Mouse (Mus musculus) forebrain, embryonic 10.5 days (tissue): ENCODE results near the gene Fgfr2. TPM values are rescaled to one million over a fixed set of nuclear protein-coding genes. Genes with fewer than 3 reads are reported as not detected.
"Not testable (repeated sequence)": the region's sequence is repeated elsewhere in the genome, so short reads cannot be mapped to it uniquely, and the experiment has no call there.

Experiments
- DNase-seq: peaks from one replicate; pipeline ENCODE4 v3.0.0-alpha.2; 2017; ENCODE audit warnings: low spot score; ENCODE audit errors: extremely low spot score
- H3K27ac ChIP-seq: fragments of 300-500 bp; sonication (generic); 2 replicates; pipeline ENCODE4 v1.5.1; 2016; ENCODE audit warnings: mild to moderate bottlenecking
- H3K27me3 ChIP-seq: fragments of 300-500 bp; sonication (generic); 2 replicates; pipeline ENCODE4 v1.6.1; 2016; ENCODE audit warnings: mild to moderate bottlenecking; ENCODE audit not compliant: poor library complexity, severe bottlenecking
- H3K36me3 ChIP-seq: fragments of 300-500 bp; sonication (generic); replicated peaks from 2 replicates; pipeline ENCODE4 v1.6.1; 2016; ENCODE audit warnings: mild to moderate bottlenecking, moderate library complexity
- H3K4me1 ChIP-seq: fragments of 300-500 bp; sonication (generic); 2 replicates; pipeline ENCODE4 v1.6.1; 2016
- H3K4me3 ChIP-seq: fragments of 300-500 bp; sonication (generic); 2 replicates; pipeline ENCODE4 v1.5.1; 2016; ENCODE audit warnings: mild to moderate bottlenecking, moderate library complexity
- H3K9me3 ChIP-seq: fragments of 300-500 bp; sonication (generic); 2 replicates; pipeline ENCODE4 v1.6.1; 2016; ENCODE audit warnings: mild to moderate bottlenecking, moderate library complexity
- WGBS: fragments of 180-500 bp; shearing (Covaris S2); methylation state at CpG from one replicate; pipeline ENCODE4 v1.1.7; 2016; 5-methylcytosine and 5-hydroxymethylcytosine counted together
- polyA plus RNA-seq: library from polyadenylated mRNA; unstranded; fragments of >200 nt; fragmentation: Nextera tagmentation; extraction: Ambion mirVana; gene quantifications from 2 replicates; pipeline ENCODE4 v1.2.1, GENCODE M21; 2016

The Fgfr2 gene
- polyA plus RNA-seq, 1 experiment from 2014 or later, result 55.7 TPM

GRCm38 (mm10) chr7:131162251-131162650 is 1960.9 kb downstream of the Fgfr2 start:
- no peak for DNase-seq
- H3K4me3 ChIP-seq, result no peak overlapping the region
- WGBS, result 75% methylated on average over 7 of the region's 7 CpGs
- H3K4me1 ChIP-seq, result no peaks in the 10 kb centered on the region
- no peaks in the 10 kb centered on the region for H3K9me3 ChIP-seq
- H3K27me3 ChIP-seq, result no peaks in the 10 kb centered on the region
- no peaks in the 10 kb centered on the region for H3K36me3 ChIP-seq
- no peak overlapping the region for H3K27ac ChIP-seq

DNA sequence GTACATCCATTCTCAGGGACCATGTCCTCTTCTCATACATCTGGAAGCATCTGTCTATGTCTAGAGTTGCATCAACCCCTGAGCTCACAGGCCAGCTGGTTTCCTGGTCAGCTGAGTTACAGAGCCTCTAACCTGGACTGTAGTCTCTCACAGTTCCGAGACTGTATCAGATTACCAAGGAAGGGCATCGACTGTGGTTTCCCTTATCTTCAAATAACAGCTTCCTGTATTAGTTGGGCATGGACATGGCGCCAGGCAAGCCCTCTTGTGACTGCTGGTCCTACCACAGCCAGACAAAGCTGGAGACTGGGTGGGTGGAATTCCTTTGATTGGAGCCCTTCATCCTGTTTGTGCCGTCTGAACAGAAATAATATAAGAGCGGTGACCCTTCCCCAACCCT is 1970.1 kb downstream of the Fgfr2 start:
- Histone ChIP-seq H3K4me3 (no peak overlapping the region), H3K27ac (no peak overlapping the region), H3K27me3 (no peaks in the 10 kb centered on the region), H3K9me3 (no peaks in the 10 kb centered on the region), H3K4me1 (no peaks in the 10 kb centered on the region), H3K36me3 (no peaks in the 10 kb centered on the region)
- WGBS, result 89% methylated on average over 5 of the region's 5 CpGs
- no peak for DNase-seq

GRCm38 (mm10) chr7:131150179-131150578 is 1973.0 kb downstream of the Fgfr2 start:
- Histone ChIP-seq H3K4me3 (no peak overlapping the region), H3K27me3 (no peaks in the 10 kb centered on the region), H3K27ac (no peak overlapping the region), H3K9me3 (no peaks in the 10 kb centered on the region), H3K36me3 (no peaks in the 10 kb centered on the region), H3K4me1 (no peaks in the 10 kb centered on the region)
- WGBS, result 91% methylated on average over 3 of the region's 3 CpGs
- no peak for DNase-seq

DNA sequence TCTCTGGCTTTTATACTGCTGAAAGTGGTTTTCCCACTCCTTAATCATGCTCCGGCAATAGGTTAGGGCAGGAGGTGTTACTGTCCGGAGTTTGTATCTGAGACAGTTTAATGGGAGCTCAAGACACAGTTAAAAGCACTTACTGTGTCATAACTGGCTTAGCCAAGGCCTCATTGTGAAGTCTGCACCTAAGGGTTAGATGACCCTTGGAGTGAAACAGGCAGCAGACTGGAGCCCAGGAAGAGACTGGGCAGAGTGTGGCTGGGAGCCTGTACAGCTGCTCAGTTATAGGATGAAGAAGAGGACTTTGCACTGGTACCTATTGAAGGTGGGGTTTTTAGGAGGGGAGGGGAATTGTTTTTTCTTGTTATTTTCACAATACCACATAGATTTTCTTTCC is 1976.9 kb downstream of the Fgfr2 start, which contains the start of gene 4933402N03Rik:
TSS of gene 4933402N03Rik (minus strand) at position 101 of the 400 bp plus-strand sequence.
- Histone ChIP-seq H3K4me3 (no peak within 1 kb of the TSS), H3K27ac (no peak within 1 kb of the TSS), H3K36me3 (no peaks in the 10 kb centered on the region), H3K9me3 (no peaks in the 10 kb centered on the region), H3K27me3 (no peaks in the 10 kb centered on the region), H3K4me1 (no peaks in the 10 kb centered on the region)
- 97% methylated on average over 2 of the region's 2 CpGs for WGBS
- no peak for DNase-seq

- WGBS, result 86% methylated on average over 3 of the region's 3 CpGs
- Histone ChIP-seq H3K4me1 (no peaks in the 10 kb centered on the region), H3K36me3 (no peaks in the 10 kb centered on the region), H3K4me3 (no peak overlapping the region), H3K27ac (no peak overlapping the region), H3K9me3 (no peaks in the 10 kb centered on the region), H3K27me3 (no peaks in the 10 kb centered on the region)
- no peak for DNase-seq
Measured at GRCm38 (mm10) chr7:131133181-131133580, 1990.0 kb downstream of the Fgfr2 start.

DNA sequence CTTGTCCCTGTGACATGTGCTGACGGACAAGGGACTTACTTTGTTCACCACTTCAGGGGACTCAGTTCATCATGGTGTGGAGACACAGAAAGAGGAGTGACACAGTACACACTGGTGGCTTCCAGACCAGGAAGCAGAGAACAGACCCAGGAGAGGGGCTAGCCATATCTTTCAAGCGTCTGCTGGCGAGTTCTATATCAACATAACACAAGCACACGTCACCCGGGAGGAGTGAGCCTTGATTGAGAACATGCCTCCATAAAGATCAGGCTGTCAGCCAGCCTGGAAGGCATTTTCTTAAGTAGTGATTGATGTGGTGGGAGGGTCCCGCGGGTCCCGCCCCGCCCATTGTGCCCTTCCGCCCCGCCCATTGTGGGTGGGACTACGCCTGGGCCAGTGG is 1993.1 kb downstream of the Fgfr2 start:
- Histone ChIP-seq H3K4me3 (no peak overlapping the region), H3K27me3 (no peaks in the 10 kb centered on the region), H3K27ac (no peak overlapping the region), H3K9me3 (no peaks in the 10 kb centered on the region), H3K36me3 (no peaks in the 10 kb centered on the region), H3K4me1 (no peaks in the 10 kb centered on the region)
- no peak for DNase-seq
- WGBS, result 81% methylated on average over 12 of the region's 12 CpGs

DNA sequence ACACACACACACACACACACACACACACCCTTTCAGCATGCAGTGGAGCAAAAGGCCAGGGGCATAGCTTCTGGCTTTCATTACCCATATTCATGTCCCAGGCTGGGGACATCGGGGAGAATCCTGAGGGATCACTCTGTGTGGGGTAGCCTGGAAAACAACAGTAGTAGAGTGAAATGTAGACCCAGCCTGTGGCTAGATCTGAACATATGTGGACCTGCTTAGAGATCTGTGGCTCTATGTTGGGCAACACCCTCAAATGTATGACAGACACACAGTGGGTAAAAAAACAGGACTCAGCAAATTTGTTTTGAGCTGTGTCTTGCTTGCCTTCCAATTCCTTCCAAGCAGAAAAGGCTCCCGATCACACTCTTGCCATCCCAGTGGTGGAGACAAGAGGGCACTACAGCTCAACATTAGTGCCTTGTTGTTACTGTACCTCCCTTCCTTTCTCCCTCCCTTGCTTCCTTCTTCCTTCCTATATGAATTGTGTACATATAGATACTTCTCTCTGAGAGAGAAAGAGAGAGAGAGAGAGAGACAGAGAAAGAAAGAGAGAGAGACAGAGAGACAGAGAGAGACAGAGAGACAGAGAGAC is 2000.8 kb downstream of the Fgfr2 start:
- no peak overlapping the region for H3K27ac ChIP-seq
- H3K9me3 ChIP-seq, result peaks cover 5% of the 10 kb centered on the region; the same call in 1 of the 2 replicates
- H3K36me3 ChIP-seq, result no peaks in the 10 kb centered on the region
- H3K4me1 ChIP-seq, result no peaks in the 10 kb centered on the region
- no peak for DNase-seq
- H3K4me3 ChIP-seq, result no peak overlapping the region
- H3K27me3 ChIP-seq, result no peaks in the 10 kb centered on the region
- whole genome bisulfite sequencing, result 84% methylated on average over 2 of the region's 2 CpGs

DNA sequence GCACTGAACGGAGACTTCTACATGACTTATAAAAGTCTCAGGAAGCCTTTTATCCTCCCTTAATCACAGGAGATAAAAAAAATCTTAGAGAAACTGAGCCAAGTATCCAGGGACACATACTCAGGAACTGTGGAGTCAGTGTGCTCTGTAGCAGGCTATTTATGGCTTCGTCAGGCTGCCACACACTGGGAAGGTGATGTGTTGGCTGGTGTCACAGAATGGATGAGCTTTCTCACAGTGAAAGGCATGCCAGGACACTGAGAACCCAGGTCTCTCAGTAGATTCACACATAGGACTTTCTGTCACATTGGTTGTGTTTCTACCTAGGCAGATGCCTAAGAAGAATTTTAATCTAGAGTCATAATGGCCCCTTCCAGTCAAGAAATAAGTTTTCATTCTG is 2008.7 kb downstream of the Fgfr2 start:
- 93% methylated on average over 2 of the region's 2 CpGs for WGBS
- H3K9me3 ChIP-seq, result no peaks in the 10 kb centered on the region
- no peaks in the 10 kb centered on the region for H3K36me3 ChIP-seq
- no peak for DNase-seq
- H3K27ac ChIP-seq, result no peak overlapping the region
- H3K4me1 ChIP-seq, result no peaks in the 10 kb centered on the region
- no peak overlapping the region for H3K4me3 ChIP-seq
- no peaks in the 10 kb centered on the region for H3K27me3 ChIP-seq

DNA sequence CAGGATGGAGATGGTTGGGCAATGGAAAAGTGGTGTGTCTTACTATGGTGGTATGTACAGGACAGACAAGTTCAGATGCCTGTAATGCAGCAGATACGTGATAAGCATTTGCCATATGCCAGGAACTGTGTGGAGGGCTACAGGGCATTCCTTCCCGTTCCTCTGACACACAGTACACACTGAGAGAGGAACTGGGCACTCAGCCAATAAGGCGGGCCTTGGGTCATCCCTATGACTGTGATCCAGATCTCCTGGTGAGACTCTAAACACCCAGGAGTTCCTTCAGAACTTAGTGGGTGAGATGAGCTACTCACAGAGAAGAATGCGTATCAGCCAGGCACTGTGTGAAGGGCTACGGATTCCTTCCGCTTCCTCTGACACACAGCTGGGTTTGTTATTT is 2009.5 kb downstream of the Fgfr2 start:
- 90% methylated on average over 6 of the region's 6 CpGs for WGBS
- H3K4me3 ChIP-seq, result no peak overlapping the region
- DNase-seq, result no peak

GRCm38 (mm10) chr7:131112486-131112885 is 2010.7 kb downstream of the Fgfr2 start:
- 30% methylated on average over 3 of the region's 3 CpGs for WGBS
- Histone ChIP-seq H3K9me3 (no peaks in the 10 kb centered on the region), H3K27ac (no peak overlapping the region), H3K27me3 (no peaks in the 10 kb centered on the region), H3K36me3 (no peaks in the 10 kb centered on the region), H3K4me1 (no peaks in the 10 kb centered on the region), H3K4me3 (no peak overlapping the region)
- peak; percentile 39 for DNase-seq

More for the DNA sequence above, 2009.5 kb downstream of the Fgfr2 start:
- H3K27me3 ChIP-seq, result no peaks in the 10 kb centered on the region
- no peak overlapping the region for H3K27ac ChIP-seq
- H3K9me3 ChIP-seq, result no peaks in the 10 kb centered on the region
- no peaks in the 10 kb centered on the region for H3K36me3 ChIP-seq
- no peaks in the 10 kb centered on the region for H3K4me1 ChIP-seq

- H3K4me1 ChIP-seq, H3K36me3 ChIP-seq, DNase-seq, H3K4me3 ChIP-seq, H3K27ac ChIP-seq, H3K27me3 ChIP-seq, H3K9me3 ChIP-seq: not testable (repeated sequence)
- WGBS, result 84% methylated on average over 9 of the region's 9 CpGs
Measured at GRCm38 (mm10) chr7:131082403-131082802, 2040.7 kb downstream of the Fgfr2 start.

- Histone ChIP-seq H3K9me3 (no peaks in the 10 kb centered on the region), H3K27me3 (no peaks in the 10 kb centered on the region), H3K4me1 (no peaks in the 10 kb centered on the region), H3K36me3 (no peaks in the 10 kb centered on the region), H3K27ac (no peak overlapping the region), H3K4me3 (no peak overlapping the region)
- peak; percentile 18 for DNase-seq
- 0% methylated on average over 1 of the region's 1 CpGs for WGBS
Measured at GRCm38 (mm10) chr7:131075956-131076355, 2047.2 kb downstream of the Fgfr2 start.

- H3K27me3 ChIP-seq, result not testable (repeated sequence)
- WGBS, result 87% methylated on average over 6 of the region's 6 CpGs
Measured at GRCm38 (mm10) chr7:131074098-131074497, 2049.1 kb downstream of the Fgfr2 start.

DNA sequence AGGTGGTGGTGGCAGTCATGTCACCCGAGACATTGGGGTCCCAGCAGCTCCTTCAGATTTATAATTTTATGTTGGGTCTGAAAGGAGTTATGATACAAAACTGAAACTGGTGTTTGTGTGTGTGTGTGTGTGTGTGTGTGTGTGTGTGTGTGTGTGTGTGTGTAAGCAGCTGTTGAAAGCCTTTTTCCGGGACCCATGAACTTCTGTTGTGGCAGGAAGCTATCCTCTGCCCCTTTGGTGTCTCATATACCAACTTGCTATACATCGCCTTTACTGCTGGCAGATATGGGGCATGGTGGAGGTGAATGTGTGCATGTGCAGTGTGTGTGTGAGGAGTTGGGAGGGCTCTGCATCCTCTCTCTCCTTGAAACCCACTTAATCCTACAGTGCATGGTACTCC is 2049.7 kb downstream of the Fgfr2 start:
- H3K27ac ChIP-seq, DNase-seq, H3K36me3 ChIP-seq, H3K4me3 ChIP-seq, H3K4me1 ChIP-seq, H3K27me3 ChIP-seq, H3K9me3 ChIP-seq: not testable (repeated sequence)
- WGBS, result 92% methylated on average over 3 of the region's 3 CpGs

More at GRCm38 (mm10) chr7:131074098-131074497, 2049.1 kb downstream of the Fgfr2 start:
- DNase-seq, H3K9me3 ChIP-seq, H3K4me3 ChIP-seq, H3K4me1 ChIP-seq, H3K36me3 ChIP-seq, H3K27ac ChIP-seq: not testable (repeated sequence)
